In genomic region chr9:110759265-110759664, GRCm38 (mm10) we compare ENCODE assay signal across 9 mouse cellular contexts. TPM values are rescaled to one million over a fixed set of nuclear protein-coding genes. Genes with fewer than 3 reads are reported as not detected.
A peak's percentile ranks its signal among the peaks of the same experiment; 100 is the strongest.
DNase-seq lines count a peak whose midpoint lies in the region; ATAC-seq and TF ChIP-seq lines count a peak whose summit lies in the region.
"Had no signal": no experiment of that assay in that cellular context is flagged by ENCODE, and none has a peak within 500 bp of the region (broad histone marks: within the 10 kb centered on the region; RNA-seq: fewer than 3 reads in every experiment).

No protein-coding gene starts in this region.

- no peak for ATAC-seq in midbrain, embryonic 16.5 days
- ATAC-seq in embryonic facial prominence, embryonic 14.5 days (ENCODE audit: low read depth), result peak; percentile 34; the same call in 1 of the 2 replicates
- ATAC-seq in kidney, embryonic 14.5 days (ENCODE audit: low FRiP score, low TSS enrichment), result peak; percentile 66; the same call in 1 of the 2 replicates
- peak; percentile 41; the same call in 1 of the 2 replicates for ATAC-seq in liver, embryonic 16.5 days (ENCODE audit: low read depth)

- H3K9me3 ChIP-seq in midbrain, embryonic 10.5 days (replicated peaks), result no peaks in the 10 kb centered on the region
- no peaks in the 10 kb centered on the region for H3K9me3 ChIP-seq in midbrain, embryonic 16.5 days (replicated peaks; ENCODE audit: control insufficient read depth, low read length, poor library complexity, severe bottlenecking)
- H3K9me3 ChIP-seq in embryonic facial prominence, embryonic 14.5 days (ENCODE audit: control insufficient read depth, low read length), result no peaks in the 10 kb centered on the region
- no peaks in the 10 kb centered on the region for H3K9me3 ChIP-seq in kidney, embryonic 14.5 days (ENCODE audit: control insufficient read depth, low read length)
- H3K9me3 ChIP-seq in liver, embryonic 16.5 days (replicated peaks; ENCODE audit: control insufficient read depth, low read length), result no peaks in the 10 kb centered on the region
- H3K9me3 ChIP-seq: stomach, embryonic 15.5 days had no signal

- no peak overlapping the region for H3K27ac ChIP-seq in midbrain, embryonic 10.5 days (replicated peaks)
- no peak overlapping the region for H3K27ac ChIP-seq in midbrain, embryonic 16.5 days (ENCODE audit: low read length)
- no peak overlapping the region for H3K27ac ChIP-seq in embryonic facial prominence, embryonic 14.5 days (replicated peaks; ENCODE audit: low read depth, low read length)
- H3K27ac ChIP-seq in kidney, embryonic 14.5 days (ENCODE audit: low read depth, low read length), result no peak overlapping the region
- H3K27ac ChIP-seq in liver, embryonic 16.5 days (ENCODE audit: low read length), result no peak overlapping the region
- H3K27ac ChIP-seq in small intestine, adult 2 months (ENCODE audit: insufficient read depth, low read depth, low read length), result no peak overlapping the region
- H3K27ac ChIP-seq: stomach, embryonic 15.5 days had no signal

- no peak overlapping the region for H3K4me3 ChIP-seq in midbrain, embryonic 10.5 days
- H3K4me3 ChIP-seq in midbrain, embryonic 16.5 days (ENCODE audit: low read depth, low read length), result no peak overlapping the region
- no peak overlapping the region for H3K4me3 ChIP-seq in embryonic facial prominence, embryonic 14.5 days (ENCODE audit: low read depth, low read length)
- no peak overlapping the region for H3K4me3 ChIP-seq in kidney, embryonic 14.5 days (ENCODE audit: low read length)
- H3K4me3 ChIP-seq in liver, embryonic 16.5 days (ENCODE audit: low read depth, low read length), result no peak overlapping the region
- no peak overlapping the region for H3K4me3 ChIP-seq in small intestine, adult 2 months (ENCODE audit: low read depth, low read length)
- H3K4me3 ChIP-seq: stomach, embryonic 15.5 days had no signal

- H3K4me2 ChIP-seq in midbrain, embryonic 16.5 days (ENCODE audit: low read length), result no peak overlapping the region
- no peak overlapping the region for H3K4me2 ChIP-seq in embryonic facial prominence, embryonic 14.5 days (ENCODE audit: low read depth, low read length)
- no peak overlapping the region for H3K4me2 ChIP-seq in kidney, embryonic 14.5 days (replicated peaks; ENCODE audit: low read depth, low read length)
- H3K4me2 ChIP-seq in liver, embryonic 16.5 days (ENCODE audit: low read depth, low read length), result no peak overlapping the region
- H3K4me2 ChIP-seq: stomach, embryonic 15.5 days had no signal

- 0 out of 2 replicates have a peak, but pooled peaks cover 11% of the 10 kb centered on the region for H3K4me1 ChIP-seq in midbrain, embryonic 10.5 days
- H3K4me1 ChIP-seq in midbrain, embryonic 16.5 days (ENCODE audit: control insufficient read depth, insufficient read depth, low read length), result no peaks in the 10 kb centered on the region
- H3K4me1 ChIP-seq in embryonic facial prominence, embryonic 14.5 days (ENCODE audit: control insufficient read depth, insufficient read depth, low read length), result peaks cover 20% of the 10 kb centered on the region
- no peaks in the 10 kb centered on the region for H3K4me1 ChIP-seq in kidney, embryonic 14.5 days (ENCODE audit: control insufficient read depth, insufficient read depth, low read length)
- H3K4me1 ChIP-seq in liver, embryonic 16.5 days (ENCODE audit: control insufficient read depth, low read depth, low read length), result no peaks in the 10 kb centered on the region
- no peaks in the 10 kb centered on the region for H3K4me1 ChIP-seq in small intestine, adult 2 months (ENCODE audit: control insufficient read depth, insufficient read depth, insufficient read length, low read length)

- TF ChIP-seq POLR2A in small intestine, adult 2 months (IDR thresholded peaks at IDR 0.05; ENCODE audit: low read depth, low read length), result no peak

- H3K36me3 ChIP-seq in midbrain, embryonic 10.5 days, result no peaks in the 10 kb centered on the region
- no peaks in the 10 kb centered on the region for H3K36me3 ChIP-seq in midbrain, embryonic 16.5 days (ENCODE audit: control insufficient read depth, insufficient read depth, low read length)
- no peaks in the 10 kb centered on the region for H3K36me3 ChIP-seq in embryonic facial prominence, embryonic 14.5 days (ENCODE audit: control insufficient read depth, insufficient read depth, low read length)
- no peaks in the 10 kb centered on the region for H3K36me3 ChIP-seq in kidney, embryonic 14.5 days (ENCODE audit: control insufficient read depth, insufficient read depth, low read length)
- no peaks in the 10 kb centered on the region for H3K36me3 ChIP-seq in liver, embryonic 16.5 days (ENCODE audit: control insufficient read depth, insufficient read depth)
- H3K36me3 ChIP-seq in small intestine, adult 2 months (ENCODE audit: control insufficient read depth, insufficient read depth, low read length), result no peaks in the 10 kb centered on the region
- H3K36me3 ChIP-seq: stomach, embryonic 15.5 days had no signal

- 63% methylated on average over 2 of the region's 2 CpGs for WGBS in midbrain, embryonic 10.5 days
- 60% methylated on average over 2 of the region's 2 CpGs for WGBS in midbrain, embryonic 16.5 days
- WGBS in embryonic facial prominence, embryonic 14.5 days, result 63% methylated on average over 2 of the region's 2 CpGs
- WGBS in kidney, embryonic 14.5 days, result 39% methylated on average over 2 of the region's 2 CpGs
- 40% methylated on average over 2 of the region's 2 CpGs for WGBS in liver, embryonic 16.5 days (ENCODE audit: insufficient replicate concordance)
- WGBS in small intestine, adult 2 months, result 59% methylated on average over 2 of the region's 2 CpGs

- peak; percentile 51 for DNase-seq in midbrain, embryonic 10.5 days (ENCODE audit: low spot score)
- peak; percentile 60 for DNase-seq in adipocyte (ENCODE audit: low spot score)
- no peak for DNase-seq in embryonic facial prominence, embryonic 14.5 days (ENCODE audit: low spot score)
- no peak for DNase-seq in cerebellum, postnatal 36 days

- peak; percentile 59; the same call in 1 of the 2 replicates for TF ChIP-seq CTCF in small intestine, adult 2 months (IDR thresholded peaks at IDR 0.05; ENCODE audit: extremely low read depth, insufficient read length, insufficient replicate concordance, low read depth, low read length)

- H3K27me3 ChIP-seq in midbrain, embryonic 10.5 days (ENCODE audit: low read depth, poor library complexity, severe bottlenecking), result peaks cover 16% of the 10 kb centered on the region
- H3K27me3 ChIP-seq in midbrain, embryonic 16.5 days (ENCODE audit: control insufficient read depth, insufficient read depth, low read depth, low read length), result 0 out of 2 replicates have a peak, but pooled peaks cover 2% of the 10 kb centered on the region
- no peaks in the 10 kb centered on the region for H3K27me3 ChIP-seq in embryonic facial prominence, embryonic 14.5 days (replicated peaks; ENCODE audit: control insufficient read depth, insufficient read depth, low read length)
- H3K27me3 ChIP-seq in kidney, embryonic 14.5 days (ENCODE audit: control insufficient read depth, insufficient read depth, low read length), result no peaks in the 10 kb centered on the region; the same call in 1 of the 2 replicates
- no peaks in the 10 kb centered on the region for H3K27me3 ChIP-seq in liver, embryonic 16.5 days (ENCODE audit: control insufficient read depth, insufficient read depth, low read depth, low read length)
- peaks cover 2% of the 10 kb centered on the region; the same call in 1 of the 2 replicates for H3K27me3 ChIP-seq in small intestine, adult 2 months (ENCODE audit: control insufficient read depth, insufficient read depth, low read length)
- H3K27me3 ChIP-seq: stomach, embryonic 15.5 days had no signal

- H3K9ac ChIP-seq in midbrain, embryonic 16.5 days (ENCODE audit: low read depth, low read length), result no peak overlapping the region
- H3K9ac ChIP-seq in embryonic facial prominence, embryonic 14.5 days (ENCODE audit: low read depth, low read length), result no peak overlapping the region
- H3K9ac ChIP-seq in kidney, embryonic 14.5 days (ENCODE audit: low read depth, low read length), result no peak overlapping the region
- H3K9ac ChIP-seq in liver, embryonic 16.5 days (ENCODE audit: low read depth, low read length), result no peak overlapping the region
- H3K9ac ChIP-seq: stomach, embryonic 15.5 days had no signal

RNA-seq across cellular contexts. Expression of gene Pth1r, which starts 12.3 kb away (rescaled TPM):
- 30.9 and 33.9 TPM in 2 replicates for polyA plus RNA-seq in midbrain, embryonic 10.5 days (2016; fragmentation: Nextera tagmentation; extraction: Ambion mirVana)
- 6.1 and 8.0 TPM in 2 replicates for polyA plus RNA-seq in midbrain, embryonic 16.5 days (2015; fragmentation: Nextera tagmentation; extraction: Ambion mirVana)
- 97.5 and 98.0 TPM in 2 replicates for polyA plus RNA-seq in embryonic facial prominence, embryonic 14.5 days (2014; fragmentation: Nextera tagmentation; extraction: Ambion mirVana)
- 27.3 and 40.9 TPM in 2 replicates for polyA plus RNA-seq in kidney, embryonic 14.5 days (2014; fragmentation: Nextera tagmentation; extraction: Ambion mirVana)
- polyA plus RNA-seq in liver, embryonic 16.5 days (2015; fragmentation: Nextera tagmentation; extraction: Ambion mirVana), result 2.3 and 2.5 TPM in 2 replicates
- 5.6 and 7.3 TPM in 2 replicates for polyA plus RNA-seq in small intestine, adult 2 months (2012; rRNA removed)

RNA-seq across cellular contexts. Expression of gene Myl3, which starts 17.6 kb away (rescaled TPM):
- polyA plus RNA-seq in midbrain, embryonic 10.5 days (2016; fragmentation: Nextera tagmentation; extraction: Ambion mirVana), result 0.36 and 0.51 TPM in 2 replicates
- 0.39 and 0.48 TPM in 2 replicates for polyA plus RNA-seq in midbrain, embryonic 16.5 days (2015; fragmentation: Nextera tagmentation; extraction: Ambion mirVana)
- 39.1 and 53.6 TPM in 2 replicates for polyA plus RNA-seq in embryonic facial prominence, embryonic 14.5 days (2014; fragmentation: Nextera tagmentation; extraction: Ambion mirVana)
- polyA plus RNA-seq in kidney, embryonic 14.5 days (2014; fragmentation: Nextera tagmentation; extraction: Ambion mirVana), result 0.96 and 1.4 TPM in 2 replicates
- 1.1 and 1.9 TPM in 2 replicates for polyA plus RNA-seq in liver, embryonic 16.5 days (2015; fragmentation: Nextera tagmentation; extraction: Ambion mirVana)
- not detected in 2 replicates for polyA plus RNA-seq in small intestine, adult 2 months (2012; rRNA removed)

RNA-seq across cellular contexts. Expression of gene Prss42, which starts 38.7 kb away (rescaled TPM):
- polyA plus RNA-seq in midbrain, embryonic 10.5 days (2016; fragmentation: Nextera tagmentation; extraction: Ambion mirVana), result not detected in 2 replicates
- polyA plus RNA-seq in midbrain, embryonic 16.5 days (2015; fragmentation: Nextera tagmentation; extraction: Ambion mirVana), result not detected in 2 replicates
- not detected in 2 replicates for polyA plus RNA-seq in embryonic facial prominence, embryonic 14.5 days (2014; fragmentation: Nextera tagmentation; extraction: Ambion mirVana)
- not detected in 2 replicates for polyA plus RNA-seq in kidney, embryonic 14.5 days (2014; fragmentation: Nextera tagmentation; extraction: Ambion mirVana)
- polyA plus RNA-seq in liver, embryonic 16.5 days (2015; fragmentation: Nextera tagmentation; extraction: Ambion mirVana), result not detected in 2 replicates
- polyA plus RNA-seq in small intestine, adult 2 months (2012; rRNA removed), result not detected in 2 replicates
- polyA plus RNA-seq: stomach, embryonic 15.5 days had no signal

RNA-seq across cellular contexts. Expression of gene Prss44, which starts 54.5 kb away (rescaled TPM):
- polyA plus RNA-seq in midbrain, embryonic 10.5 days (2016; fragmentation: Nextera tagmentation; extraction: Ambion mirVana), result not detected in 2 replicates
- not detected in 2 replicates for polyA plus RNA-seq in midbrain, embryonic 16.5 days (2015; fragmentation: Nextera tagmentation; extraction: Ambion mirVana)
- polyA plus RNA-seq in embryonic facial prominence, embryonic 14.5 days (2014; fragmentation: Nextera tagmentation; extraction: Ambion mirVana), result not detected in 2 replicates
- not detected in 2 replicates for polyA plus RNA-seq in kidney, embryonic 14.5 days (2014; fragmentation: Nextera tagmentation; extraction: Ambion mirVana)
- not detected in 2 replicates for polyA plus RNA-seq in liver, embryonic 16.5 days (2015; fragmentation: Nextera tagmentation; extraction: Ambion mirVana)
- polyA plus RNA-seq in small intestine, adult 2 months (2012; rRNA removed), result not detected in 2 replicates
- polyA plus RNA-seq: stomach, embryonic 15.5 days had no signal

Comparison
In these comparisons a context has a peak if more than half of its experiments do, and no peak if none do; other contexts are left out.
1. DNase-seq: peak in midbrain, embryonic 10.5 days (single experiment) and adipocyte (single experiment); none in embryonic facial prominence, embryonic 14.5 days (single experiment) and cerebellum, postnatal 36 days (0 of 2).
2. RNA of gene Myl3, which starts 17.6 kb away (polyA plus RNA-seq): 39.1 to 53.6 TPM in embryonic facial prominence, embryonic 14.5 days; 1.1 to 1.9 TPM in liver, embryonic 16.5 days, 0.96 to 1.4 TPM in kidney, embryonic 14.5 days, 0.39 to 0.48 TPM in midbrain, embryonic 16.5 days, 0.36 to 0.51 TPM in midbrain, embryonic 10.5 days and not detected in small intestine, adult 2 months; every median in the first group is over 10 times any median in the second.